Mouse (Mus musculus) gastrocnemius, adult 2 months (tissue): ENCODE data around the gene Zfp354c. TPM values are rescaled to one million over a fixed set of nuclear protein-coding genes. Genes with fewer than 3 reads are reported as not detected.

Experiments used
- DNase-seq: peaks from one replicate; pipeline ENCODE4 v3.0.0; 2022
- H3K27ac ChIP-seq: fragments of 200-600 bp; 2 replicates; pipeline ENCODE4 v1.8.1; 2022; ENCODE audit warnings: mild to moderate bottlenecking
- H3K4me3 ChIP-seq: fragments of 200-600 bp; 2 replicates; pipeline ENCODE4 v1.8.1; 2022; ENCODE audit warnings: mild to moderate bottlenecking, moderate library complexity
- CTCF ChIP-seq: fragments of 200-600 bp; IDR thresholded peaks from 2 replicates; pipeline ENCODE4 v1.8.1; 2022; ENCODE audit warnings: antibody characterized with exemption, mild to moderate bottlenecking, moderate library complexity
- intact Hi-C: fragments of 180-260 bp; cut with DNase I; formaldehyde crosslinking; loops from one replicate; pipeline ENCODE4 v1.15.1; 2025
- long read RNA-seq, 2 experiments: library from polyadenylated mRNA; stranded (forward); transcript quantifications; one replicate each; pipeline ENCODE4 v2.0.0; 2021
- total RNA-seq, 2 experiments: library from RNA; stranded (reverse); gene quantifications; 2 replicates each; pipeline ENCODE4 v1.2.3; 2021

Gene Zfp354c
- 1 to 10 TPM; 3.6 to 4.5 TPM for total RNA-seq
- long read RNA-seq, experiment 1, partial matches to known transcripts, result 1 of 5 reads
- long read RNA-seq, experiment 1, other reads (novel, unspliced or antisense), result 4 of 5 reads
- long read RNA-seq, experiment 2, partial matches to known transcripts, result 0 of 1 reads
- long read RNA-seq, experiment 2, other reads (novel, unspliced or antisense), result 1 of 1 reads

GRCm38 (mm10) chr11:50827010-50827953 is at the start of gene Zfp354c:
TSS of gene Zfp354c (minus strand) at chr11:50827724.
- peak; percentile 91 for DNase-seq
- intact Hi-C loops, result loop anchor here (5.0 kb wide), 2 partner anchors 105 to 230 kb away; partner anchors contain the start of genes Zfp354a and Zfp354b
- peak within 1 kb of the TSS; percentile 92 for H3K4me3 ChIP-seq
- peak within 1 kb of the TSS; percentile 88 for H3K27ac ChIP-seq
- TF ChIP-seq CTCF, result no peak

GRCm38 (mm10) chr11:50850989-50851601 is 23.6 kb upstream of the Zfp354c start:
- intact Hi-C loops, result no loop called here
- DNase-seq, result peak; percentile 21
- no peak overlapping the region for H3K27ac ChIP-seq
- peak overlapping the region; percentile 67 for H3K4me3 ChIP-seq
- TF ChIP-seq CTCF, result no peak

GRCm38 (mm10) chr11:50850177-50850735 is 22.7 kb upstream of the Zfp354c start, which contains the start of gene Grm6:
TSS of gene Grm6 (plus strand) at chr11:50850685.
- DNase-seq, result no peak
- Histone ChIP-seq H3K27ac (no peak within 1 kb of the TSS), H3K4me3 (peak within 1 kb of the TSS; percentile 67)
- intact Hi-C loops, result no loop called here
- no peak for TF ChIP-seq CTCF

- DNase-seq, result no peak
- no peak overlapping the region for H3K27ac ChIP-seq
- no peak overlapping the region for H3K4me3 ChIP-seq
- TF ChIP-seq CTCF, result no peak
- intact Hi-C loops, result no loop called here
Observed at GRCm38 (mm10) chr11:50849310-50849709, 21.8 kb upstream of the Zfp354c start.

- TF ChIP-seq CTCF, result no peak
- intact Hi-C loops, result no loop called here
- no peak for DNase-seq
- Histone ChIP-seq H3K4me3 (no peak overlapping the region), H3K27ac (no peak overlapping the region)
Observed at GRCm38 (mm10) chr11:50848520-50849137, 21.1 kb upstream of the Zfp354c start.

GRCm38 (mm10) chr11:50847047-50847446 is 19.5 kb upstream of the Zfp354c start:
- H3K27ac ChIP-seq, result no peak overlapping the region
- intact Hi-C loops, result no loop called here
- H3K4me3 ChIP-seq, result no peak overlapping the region
- 0 out of 2 replicates have a peak, but pooled peaks have one; percentile 4 for TF ChIP-seq CTCF
- DNase-seq, result no peak

- intact Hi-C loops, result no loop called here
- DNase-seq, result no peak
- Histone ChIP-seq H3K4me3 (no peak overlapping the region), H3K27ac (no peak overlapping the region)
- TF ChIP-seq CTCF, result no peak
Observed at GRCm38 (mm10) chr11:50845951-50846350, 18.4 kb upstream of the Zfp354c start.

GRCm38 (mm10) chr11:50841023-50841735 is 13.7 kb upstream of the Zfp354c start, which contains the start of gene Zfp879:
TSS of gene Zfp879 (minus strand) at chr11:50841552.
- Histone ChIP-seq H3K4me3 (peak within 1 kb of the TSS; percentile 83), H3K27ac (peak within 1 kb of the TSS; percentile 85)
- no peak for TF ChIP-seq CTCF
- intact Hi-C loops, result loop anchor here (1.0 to 5.0 kb wide), 2 partner anchors 46 to 75 kb away; partner anchors contain the start of genes Zfp2 and Zfp454
- DNase-seq, result peak; percentile 94

GRCm38 (mm10) chr11:50835727-50836126 is 8.2 kb upstream of the Zfp354c start:
- no peak for DNase-seq
- intact Hi-C loops, result no loop called here
- H3K27ac ChIP-seq, result no peak overlapping the region
- H3K4me3 ChIP-seq, result no peak overlapping the region
- TF ChIP-seq CTCF, result no peak

- intact Hi-C loops, result loop anchor here (5.0 kb wide), 2 partner anchors 106 to 231 kb away; partner anchors contain the start of genes Zfp354a and Zfp354b
Observed at GRCm38 (mm10) chr11:50826214-50826613, 1.3 kb downstream of the Zfp354c start.

GRCm38 (mm10) chr11:50814233-50814632 is 13.3 kb downstream of the Zfp354c start:
- H3K27ac ChIP-seq, result no peak overlapping the region
- intact Hi-C loops, result no loop called here

More at GRCm38 (mm10) chr11:50826214-50826613, 1.3 kb downstream of the Zfp354c start:
- no peak for TF ChIP-seq CTCF
- Histone ChIP-seq H3K4me3 (peak overlapping the region; percentile 92), H3K27ac (peak overlapping the region; percentile 88)
- no peak for DNase-seq

More at GRCm38 (mm10) chr11:50814233-50814632, 13.3 kb downstream of the Zfp354c start:
- DNase-seq, result no peak
- no peak for TF ChIP-seq CTCF
- no peak overlapping the region for H3K4me3 ChIP-seq
